Mouse (Mus musculus): ENCODE measurements at regions not wholly inside any gene's neighbourhood (a gene's known extent, or its start where the extent isn't known, plus 50 kb on each side); places are given as distances from the start of the nearest gene placed in this dataset.

GRCm38 (mm10) chr3:82781464-82781863 lies 94.8 kb downstream of the Rbm46 start:
- DNase-seq: no peak

- DNase-seq: no peak
These were observed 105.6 kb downstream of the Rbm46 start for GRCm38 (mm10) chr3:82770512-82771270.

- peak; percentile 37 for DNase-seq
These were observed 108.8 kb downstream of the Rbm46 start for GRCm38 (mm10) chr3:82767484-82767883.

- DNase-seq: no peak
These were observed 116.3 kb downstream of the Rbm46 start for GRCm38 (mm10) chr3:82759946-82760345.

GRCm38 (mm10) chr3:82758967-82759366 lies 117.3 kb downstream of the Rbm46 start:
- no peak for DNase-seq

GRCm38 (mm10) chr3:82725546-82725945 lies 150.7 kb downstream of the Rbm46 start:
- DNase-seq: peak; percentile 29

- no peak for DNase-seq
These were observed 159.7 kb upstream of the Npy2r start for GRCm38 (mm10) chr3:82707628-82708027.

- DNase-seq: no peak
These were observed 144.2 kb upstream of the Npy2r start for GRCm38 (mm10) chr3:82692131-82692530.

- no peak for DNase-seq
These were observed 108.4 kb upstream of the Npy2r start for GRCm38 (mm10) chr3:82656159-82656874.

GRCm38 (mm10) chr3:82652346-82652745 lies 104.5 kb upstream of the Npy2r start:
- DNase-seq: peak; percentile 63

- DNase-seq: no peak
These were observed 92.2 kb upstream of the Npy2r start for GRCm38 (mm10) chr3:82640052-82640451.

- DNase-seq: peak; percentile 57
These were observed 88.8 kb upstream of the Npy2r start for GRCm38 (mm10) chr3:82636666-82637065.

GRCm38 (mm10) chr3:82620418-82621003 lies 72.6 kb upstream of the Npy2r start:
- no peak for DNase-seq

- DNase-seq: no peak
These were observed 71.5 kb upstream of the Npy2r start for GRCm38 (mm10) chr3:82619371-82619770.

- DNase-seq: no peak
These were observed 54.0 kb upstream of the Npy2r start for GRCm38 (mm10) chr3:82601880-82602279.

- no peak for DNase-seq
These were observed 50.8 kb upstream of the Npy2r start for GRCm38 (mm10) chr3:82598656-82599055.

Measured in right cerebral cortex, adult 18-20 months (tissue).